8 mouse cellular contexts compared by ENCODE assay signal in genomic region chr11:95042096-95042495, GRCm38 (mm10). TPM values are rescaled to one million over a fixed set of nuclear protein-coding genes. Genes with fewer than 3 reads are reported as not detected.
A peak's percentile ranks its signal among the peaks of the same experiment; 100 is the strongest.
DNase-seq lines count a peak whose midpoint lies in the region; ATAC-seq and TF ChIP-seq lines count a peak whose summit lies in the region.

No protein-coding gene starts in this region.

- H3K27ac ChIP-seq in embryonic facial prominence, embryonic 12.5 days = peak overlapping the region; percentile 51; the same call in 1 of the 2 replicates
- no peak overlapping the region for H3K27ac ChIP-seq in limb, embryonic 10.5 days
- H3K27ac ChIP-seq in midbrain, embryonic 12.5 days (replicated peaks) = 0 out of 2 replicates have a peak overlapping the region, but pooled peaks have one; percentile 1
- H3K27ac ChIP-seq in small intestine, adult 2 months (ENCODE audit: insufficient read depth, low read depth, low read length) = peak overlapping the region; percentile 78

- DNase-seq in 3134 (ENCODE audit: extremely low read depth, insufficient read length, low spot score) = peak; percentile 66
- DNase-seq in adrenal gland, postnatal 25 days = peak; percentile 75
- DNase-seq in heart, adult 11 months = peak; percentile 98
- peak; percentile 87 for DNase-seq in kidney, adult 11 months
- DNase-seq in limb, embryonic 10.5 days (ENCODE audit: low spot score) = peak; percentile 78

- TF ChIP-seq POLR2A in small intestine, adult 2 months (IDR thresholded peaks at IDR 0.05; ENCODE audit: low read depth, low read length) = peak; percentile 48; the same call in 1 of the 2 replicates

- no peak for ATAC-seq in embryonic facial prominence, embryonic 12.5 days (ENCODE audit: insufficient number of reproducible peaks, insufficient read depth, low FRiP score, low TSS enrichment)
- peak; percentile 3; the same call in 1 of the 2 replicates for ATAC-seq in midbrain, embryonic 12.5 days (ENCODE audit: low FRiP score, low read depth)

- peak; percentile 65; the same call in 1 of the 2 replicates for TF ChIP-seq CTCF in small intestine, adult 2 months (IDR thresholded peaks at IDR 0.05; ENCODE audit: extremely low read depth, insufficient read length, insufficient replicate concordance, low read depth, low read length)

- peak overlapping the region; percentile 73 for H3K4me3 ChIP-seq in embryonic facial prominence, embryonic 12.5 days
- H3K4me3 ChIP-seq in limb, embryonic 10.5 days = peak overlapping the region; percentile 72
- H3K4me3 ChIP-seq in midbrain, embryonic 12.5 days = peak overlapping the region; percentile 61
- peak overlapping the region; percentile 49 for H3K4me3 ChIP-seq in small intestine, adult 2 months (ENCODE audit: low read depth, low read length)

- no peaks in the 10 kb centered on the region for H3K9me3 ChIP-seq in embryonic facial prominence, embryonic 12.5 days
- H3K9me3 ChIP-seq in limb, embryonic 10.5 days (replicated peaks) = no peaks in the 10 kb centered on the region
- H3K9me3 ChIP-seq in midbrain, embryonic 12.5 days = no peaks in the 10 kb centered on the region

- peak overlapping the region; percentile 34 for H3K9ac ChIP-seq in embryonic facial prominence, embryonic 12.5 days
- H3K9ac ChIP-seq in midbrain, embryonic 12.5 days (replicated peaks) = peak overlapping the region; percentile 34

- peak overlapping the region; percentile 74 for H3K4me2 ChIP-seq in embryonic facial prominence, embryonic 12.5 days (replicated peaks)
- peak overlapping the region; percentile 96 for H3K4me2 ChIP-seq in midbrain, embryonic 12.5 days (replicated peaks)

- no peaks in the 10 kb centered on the region for H3K27me3 ChIP-seq in embryonic facial prominence, embryonic 12.5 days
- H3K27me3 ChIP-seq in limb, embryonic 10.5 days (ENCODE audit: low read depth, poor library complexity, severe bottlenecking) = peaks cover 48% of the 10 kb centered on the region
- H3K27me3 ChIP-seq in midbrain, embryonic 12.5 days = peaks cover 27% of the 10 kb centered on the region
- no peaks in the 10 kb centered on the region for H3K27me3 ChIP-seq in small intestine, adult 2 months (ENCODE audit: control insufficient read depth, insufficient read depth, low read length)

- H3K36me3 ChIP-seq in embryonic facial prominence, embryonic 12.5 days = no peaks in the 10 kb centered on the region; the same call in 1 of the 2 replicates
- peaks cover 4% of the 10 kb centered on the region; the same call in 1 of the 2 replicates for H3K36me3 ChIP-seq in limb, embryonic 10.5 days
- H3K36me3 ChIP-seq in midbrain, embryonic 12.5 days = no peaks in the 10 kb centered on the region
- peaks cover 39% of the 10 kb centered on the region for H3K36me3 ChIP-seq in small intestine, adult 2 months (ENCODE audit: control insufficient read depth, insufficient read depth, low read length)

- under 1% methylated on average over 11 of the region's 11 CpGs for WGBS in embryonic facial prominence, embryonic 12.5 days
- WGBS in limb, embryonic 10.5 days = under 1% methylated on average over 11 of the region's 11 CpGs
- under 1% methylated on average over 11 of the region's 11 CpGs for WGBS in midbrain, embryonic 12.5 days
- WGBS in small intestine, adult 2 months = 2% methylated on average over 11 of the region's 11 CpGs

- peaks cover 17% of the 10 kb centered on the region for H3K4me1 ChIP-seq in embryonic facial prominence, embryonic 12.5 days
- H3K4me1 ChIP-seq in limb, embryonic 10.5 days = peaks cover 26% of the 10 kb centered on the region
- peaks cover 16% of the 10 kb centered on the region for H3K4me1 ChIP-seq in midbrain, embryonic 12.5 days
- peaks cover 24% of the 10 kb centered on the region for H3K4me1 ChIP-seq in small intestine, adult 2 months (ENCODE audit: control insufficient read depth, insufficient read depth, insufficient read length, low read length)

RNA-seq across cellular contexts. Expression of gene Pdk2, which starts 0.9 kb away (rescaled TPM):
- total RNA-seq in adrenal gland, postnatal 25 days (2021) = 82.9 and 86.4 TPM in 2 replicates
- 27.5 and 30.4 TPM in 2 replicates for polyA plus RNA-seq in embryonic facial prominence, embryonic 12.5 days (2016; fragmentation: Nextera tagmentation; extraction: Ambion mirVana)
- polyA plus RNA-seq in limb, embryonic 10.5 days (2016; fragmentation: Nextera tagmentation; extraction: Ambion mirVana) = 9.8 and 21.2 TPM in 2 replicates
- 19.1 and 22.7 TPM in 2 replicates for polyA plus RNA-seq in midbrain, embryonic 12.5 days (2016; fragmentation: Nextera tagmentation; extraction: Ambion mirVana)
- 67.7 and 167 TPM in 2 replicates for polyA plus RNA-seq in small intestine, adult 2 months (2012; rRNA removed)

RNA-seq across cellular contexts. Expression of gene Samd14, which starts 32.4 kb away (rescaled TPM):
- 3.0 and 4.4 TPM in 2 replicates for total RNA-seq in adrenal gland, postnatal 25 days (2021)
- 50.3 and 50.9 TPM in 2 replicates for polyA plus RNA-seq in embryonic facial prominence, embryonic 12.5 days (2016; fragmentation: Nextera tagmentation; extraction: Ambion mirVana)
- polyA plus RNA-seq in limb, embryonic 10.5 days (2016; fragmentation: Nextera tagmentation; extraction: Ambion mirVana) = 29.7 and 39.2 TPM in 2 replicates
- 93.5 and 100 TPM in 2 replicates for polyA plus RNA-seq in midbrain, embryonic 12.5 days (2016; fragmentation: Nextera tagmentation; extraction: Ambion mirVana)
- polyA plus RNA-seq in small intestine, adult 2 months (2012; rRNA removed) = 3.3 and 7.2 TPM in 2 replicates

RNA-seq across cellular contexts. Expression of gene Itga3, which starts 34.5 kb away (rescaled TPM):
- total RNA-seq in adrenal gland, postnatal 25 days (2021) = 36.8 and 40.7 TPM in 2 replicates
- 10.5 and 10.9 TPM in 2 replicates for polyA plus RNA-seq in embryonic facial prominence, embryonic 12.5 days (2016; fragmentation: Nextera tagmentation; extraction: Ambion mirVana)
- polyA plus RNA-seq in limb, embryonic 10.5 days (2016; fragmentation: Nextera tagmentation; extraction: Ambion mirVana) = 10.2 and 11.1 TPM in 2 replicates
- 6.3 and 6.5 TPM in 2 replicates for polyA plus RNA-seq in midbrain, embryonic 12.5 days (2016; fragmentation: Nextera tagmentation; extraction: Ambion mirVana)
- polyA plus RNA-seq in small intestine, adult 2 months (2012; rRNA removed) = 91.0 and 156 TPM in 2 replicates

RNA-seq across cellular contexts. Expression of gene Ppp1r9b, which starts 51.3 kb away (rescaled TPM):
- 125 and 146 TPM in 2 replicates for total RNA-seq in adrenal gland, postnatal 25 days (2021)
- polyA plus RNA-seq in embryonic facial prominence, embryonic 12.5 days (2016; fragmentation: Nextera tagmentation; extraction: Ambion mirVana) = 14.4 TPM in 2 replicates
- polyA plus RNA-seq in limb, embryonic 10.5 days (2016; fragmentation: Nextera tagmentation; extraction: Ambion mirVana) = 9.9 and 10.8 TPM in 2 replicates
- polyA plus RNA-seq in midbrain, embryonic 12.5 days (2016; fragmentation: Nextera tagmentation; extraction: Ambion mirVana) = 15.7 and 17.7 TPM in 2 replicates
- 17.0 and 29.4 TPM in 2 replicates for polyA plus RNA-seq in small intestine, adult 2 months (2012; rRNA removed)
